Mouse (Mus musculus): ENCODE data around the gene Usp1. TPM values are rescaled to one million over a fixed set of nuclear protein-coding genes. Genes with fewer than 3 reads are reported as not detected.
"Not testable (repeated sequence)": the region's sequence is repeated elsewhere in the genome, so short reads cannot be mapped to it uniquely, and the experiment has no call there.

The Usp1 gene
- total RNA-seq, 4 experiments from 2014 or later: 22.1 to 27.3 (median 23.5) TPM

- DNase-seq (ENCODE audit: low spot score in 2 of 2): not testable (repeated sequence)
These were observed 56.4 kb downstream of the Usp1 start for GRCm38 (mm10) chr4:98979976-98980375.

DNA sequence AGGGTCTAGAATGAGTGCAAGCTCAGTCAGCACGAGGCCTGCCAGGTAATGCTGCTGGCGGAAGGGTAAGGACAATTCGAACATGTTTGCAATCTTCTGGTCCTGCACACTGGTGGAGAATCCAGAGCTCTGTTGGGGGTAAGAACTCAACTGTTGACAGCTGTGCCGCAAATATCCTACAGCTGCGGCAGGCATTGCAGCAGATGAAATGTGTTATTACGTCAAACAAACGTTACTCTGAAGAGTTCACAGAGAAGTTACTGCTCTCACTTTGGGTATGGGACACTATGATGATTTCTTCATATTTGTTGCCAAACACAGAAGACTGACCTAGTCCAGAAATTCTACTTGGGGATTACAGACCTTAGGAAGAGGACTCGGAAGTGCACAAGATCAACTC is 61.1 kb downstream of the Usp1 start:
- DNase-seq (ENCODE audit: low spot score in 2 of 2): no peak

Other genes starting within 250 kb of the Usp1 start
- gene L1td1, start 197.1 kb upstream of the Usp1 start, total RNA-seq (2022): under 1 TPM in 2 of 4 experiments, not detected in 2; 0.14 to 0.15 TPM
- 1 to 10 TPM; 3.9 to 4.4 (median 4.3) TPM for gene Kank4, start 106.3 kb upstream of the Usp1 start, total RNA-seq (2022)
- gene I0C0044D17Rik, start 100.0 kb upstream of the Usp1 start, total RNA-seq (2022): not detected
- gene Angptl3, start 107.1 kb downstream of the Usp1 start, total RNA-seq (2022): under 1 TPM in 2 of 4 experiments, not detected in 2; 0.27 to 0.60 TPM
- gene Dock7, start 197.1 kb downstream of the Usp1 start, total RNA-seq (2022): 10 to 100 TPM; 38.7 to 45.4 (median 42.1) TPM